Mouse (Mus musculus) heart, postnatal 0 days (tissue): ENCODE measurements around the gene Rnase9.

Experiments used
- CTCF ChIP-seq: IDR thresholded peaks from 2 replicates; pipeline ENCODE4 v1.5.1; 2016; ENCODE audit warnings: antibody characterized with exemption, control low read depth, low read depth
- EP300 ChIP-seq: IDR thresholded peaks from 2 replicates; pipeline ENCODE4 v1.6.1; 2016; ENCODE audit warnings: antibody characterized with exemption, low read depth

- TF ChIP-seq CTCF = no peak
- no peak for TF ChIP-seq EP300
Measured at GRCm38 (mm10) chr14:51068956-51069355, 27.3 kb upstream of the Rnase9 start.
